Mouse (Mus musculus) activated CD4-positive, CD25-positive, alpha-beta regulatory T cell, adult 9 weeks (primary cell): ENCODE measurements around the gene Scgb1b30. TPM values are rescaled to one million over a fixed set of nuclear protein-coding genes. Genes with fewer than 3 reads are reported as not detected.

ENCODE experiments used
- polyA plus RNA-seq: library from polyadenylated mRNA; unstranded; fragments of 100-300 nt; shearing (Covaris generic); gene quantifications from one replicate; pipeline ENCODE4 v1.2.1, GENCODE M21; 2017

The Scgb1b30 gene
- not detected for polyA plus RNA-seq

GRCm38 (mm10) chr7:34094911-34095481 is at the start of gene Scgb1b30:
Gene Scgb1b30 (plus strand): TSS chr7:34095431.

DNA sequence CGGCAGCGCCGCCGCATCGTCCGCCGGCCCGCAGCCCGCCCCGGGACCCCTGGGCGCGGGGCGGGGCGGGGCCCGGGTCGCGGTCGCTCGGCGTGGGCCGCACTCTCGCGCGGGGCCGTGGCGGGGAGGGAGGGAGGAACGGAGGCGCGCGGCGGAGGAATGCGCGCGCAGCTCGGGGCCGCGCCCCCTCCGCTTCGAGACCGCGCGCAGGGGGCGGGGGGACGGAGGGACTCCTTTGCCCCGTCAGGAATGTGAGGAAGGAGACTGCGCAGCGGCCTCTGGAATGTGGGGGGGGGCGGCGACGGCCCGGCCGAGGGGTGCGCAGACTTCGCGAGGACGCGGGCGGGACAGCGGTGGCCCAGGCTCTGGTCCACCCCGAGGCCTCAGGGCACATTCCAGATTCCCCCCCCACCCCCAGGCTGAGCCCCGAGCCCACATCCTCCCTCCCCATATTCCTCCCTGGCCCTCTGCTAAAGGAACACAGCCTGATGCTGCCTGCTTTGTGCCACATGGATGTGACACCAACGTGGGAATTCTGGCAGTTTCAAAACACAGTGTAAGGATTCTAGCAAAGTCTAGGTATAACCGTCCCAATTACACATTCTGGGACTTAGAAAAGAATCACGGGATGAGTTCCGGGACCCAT is 38.0 kb downstream of the Scgb1b30 start, which contains the start of gene Wtip:
Gene Wtip, minus strand, starts transcription at position 152 of the 646 bp plus-strand sequence.

Other genes with a start within 250 kb of the Scgb1b30 start
- not detected for gene Scgb2b26, start 150.4 kb upstream of the Scgb1b30 start, polyA plus RNA-seq
- not detected for gene Scgb2b27, start 81.5 kb upstream of the Scgb1b30 start, polyA plus RNA-seq
- not detected for gene Scgb1b27, start 73.9 kb upstream of the Scgb1b30 start, polyA plus RNA-seq
- not detected for gene Wtip, start 37.8 kb downstream of the Scgb1b30 start, polyA plus RNA-seq
- gene Uba2, start 74.2 kb downstream of the Scgb1b30 start, polyA plus RNA-seq, result 154 TPM
- gene Pdcd2l, start 101.2 kb downstream of the Scgb1b30 start, polyA plus RNA-seq, result 47.5 TPM
- gene Gpi1, start 134.9 kb downstream of the Scgb1b30 start, polyA plus RNA-seq, result 380 TPM
- not detected for gene Gm6096, start 155.6 kb downstream of the Scgb1b30 start, polyA plus RNA-seq
- gene 4931406P16Rik, start 218.1 kb downstream of the Scgb1b30 start, polyA plus RNA-seq, result 36.6 TPM